Mouse (Mus musculus): ENCODE results near the gene Ubr2. TPM values are rescaled to one million over a fixed set of nuclear protein-coding genes. Genes with fewer than 3 reads are reported as not detected.

The Ubr2 gene
- polyA plus RNA-seq, 1 experiment from 2014 or later, result 18.2 TPM

DNA sequence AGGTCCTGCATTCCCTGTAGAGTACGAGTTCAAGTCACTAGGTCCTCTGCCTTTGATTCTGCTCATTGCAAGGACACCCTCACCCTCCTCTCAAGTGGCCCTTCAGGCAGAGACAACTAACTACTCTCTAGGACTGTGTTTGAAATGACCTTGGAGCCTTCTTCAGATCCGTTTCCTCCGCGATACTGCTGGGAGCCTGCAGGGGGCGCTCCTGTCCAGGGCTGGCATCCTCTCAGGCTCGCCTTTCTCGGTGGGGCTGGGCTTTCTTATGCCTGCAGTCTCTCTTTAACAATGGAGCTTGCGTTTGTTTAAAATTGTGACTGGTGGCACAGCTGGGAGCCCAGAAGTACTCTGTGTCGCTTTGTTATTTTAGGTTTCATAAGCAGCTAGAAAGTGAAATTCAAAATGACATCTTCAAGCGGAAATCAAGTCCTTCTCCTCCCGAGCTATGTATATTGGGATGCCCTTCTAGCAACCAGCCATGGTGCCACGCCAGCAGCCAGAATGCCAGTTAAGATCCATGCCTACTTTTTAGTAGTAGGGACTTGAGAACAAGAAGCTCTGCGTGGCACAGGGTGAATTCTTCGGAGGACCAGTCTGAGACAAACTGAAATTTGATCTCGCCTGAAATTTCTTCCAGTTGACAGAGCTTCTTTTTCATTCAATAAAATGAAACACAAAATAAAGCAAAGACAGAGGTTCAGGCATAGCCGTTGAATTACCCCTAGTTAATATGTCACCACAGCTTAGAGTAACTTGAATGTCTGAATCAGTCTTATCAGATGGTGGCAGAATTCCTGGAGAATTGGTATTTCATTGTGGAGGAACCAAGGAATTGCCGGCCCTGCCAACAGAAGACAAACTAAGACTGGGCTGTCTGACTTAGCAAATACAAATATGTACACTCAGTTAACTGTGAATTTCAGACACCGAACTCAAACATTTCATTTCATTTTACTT lies 28.8 kb upstream of the Ubr2 start:
- Histone ChIP-seq H3K9me3 (replicated peaks; ENCODE audit: control insufficient read depth, low read length) (no peaks in the 10 kb centered on the region), H3K4me1 (ENCODE audit: control insufficient read depth, insufficient read depth, low read length) (no peaks in the 10 kb centered on the region), H3K9ac (ENCODE audit: low read depth, low read length) (no peak overlapping the region), H3K36me3 (ENCODE audit: control insufficient read depth, insufficient read depth, low read length) (no peaks in the 10 kb centered on the region), H3K4me2 (peak overlapping the region; percentile 39), H3K27ac (ENCODE audit: low read depth, low read length) (no peak overlapping the region), H3K27me3 (ENCODE audit: control insufficient read depth, insufficient read depth, low read length) (no peaks in the 10 kb centered on the region), H3K4me3 (ENCODE audit: low read depth, low read length) (no peak overlapping the region)
- no peak for ATAC-seq (replicated peaks; ENCODE audit: insufficient number of reproducible peaks, low FRiP score, low TSS enrichment)
- 30% methylated on average over 18 of the region's 18 CpGs for WGBS (ENCODE audit: insufficient replicate concordance)

DNA sequence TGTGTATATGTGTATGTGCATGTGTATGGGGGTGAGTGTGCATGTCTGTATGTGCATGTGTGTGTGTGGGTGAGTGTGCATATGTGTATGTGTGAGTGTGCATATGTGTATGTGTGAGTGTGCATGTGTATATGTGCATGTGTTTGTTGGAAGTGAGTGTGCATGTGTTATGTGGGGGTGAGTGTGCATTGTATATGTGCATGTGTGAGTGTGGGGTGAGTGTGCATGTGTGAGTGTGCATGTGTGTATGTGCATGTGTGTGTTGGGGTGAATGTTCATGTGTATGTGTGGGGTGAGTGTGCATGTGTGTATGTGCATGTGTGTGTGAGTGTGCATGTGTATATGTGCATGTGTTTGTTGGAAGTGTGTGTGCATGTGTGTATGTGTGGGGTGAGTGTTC lies 24.2 kb upstream of the Ubr2 start:
- Histone ChIP-seq H3K4me1 (ENCODE audit: control insufficient read depth, insufficient read depth, low read length) (no peaks in the 10 kb centered on the region), H3K36me3 (ENCODE audit: control insufficient read depth, insufficient read depth, low read length) (no peaks in the 10 kb centered on the region)
- ATAC-seq (replicated peaks; ENCODE audit: insufficient number of reproducible peaks, low FRiP score, low TSS enrichment), result no peak

DNA sequence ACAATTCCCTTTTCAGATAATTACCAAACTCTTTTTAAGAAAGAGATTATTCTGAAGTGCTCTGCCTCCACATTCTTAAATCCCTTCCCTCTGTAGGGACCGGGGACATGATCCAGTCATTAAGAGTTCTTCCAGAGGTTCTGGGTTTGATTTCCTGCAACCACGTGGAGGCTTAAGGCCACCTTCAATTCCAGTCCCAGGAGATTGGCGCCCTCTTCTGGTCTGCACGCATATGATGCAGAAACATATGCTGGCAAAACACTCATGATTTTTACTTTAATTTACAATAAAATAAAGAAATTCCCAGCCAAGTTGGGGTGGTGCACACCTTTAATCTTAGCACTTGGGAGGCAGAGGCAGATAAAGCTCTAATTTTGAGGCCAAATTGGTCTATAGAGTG lies 23.3 kb upstream of the Ubr2 start:
- ATAC-seq (replicated peaks; ENCODE audit: insufficient number of reproducible peaks, low FRiP score, low TSS enrichment), result no peak
- no peak overlapping the region for H3K9ac ChIP-seq (ENCODE audit: low read depth, low read length)
- H3K4me2 ChIP-seq, result no peak overlapping the region
- no peak overlapping the region for H3K27ac ChIP-seq (ENCODE audit: low read depth, low read length)
- no peaks in the 10 kb centered on the region for H3K36me3 ChIP-seq (ENCODE audit: control insufficient read depth, insufficient read depth, low read length)
- H3K4me3 ChIP-seq (ENCODE audit: low read depth, low read length), result no peak overlapping the region
- H3K27me3 ChIP-seq (ENCODE audit: control insufficient read depth, insufficient read depth, low read length), result no peaks in the 10 kb centered on the region
- H3K9me3 ChIP-seq (replicated peaks; ENCODE audit: control insufficient read depth, low read length), result no peaks in the 10 kb centered on the region
- H3K4me1 ChIP-seq (ENCODE audit: control insufficient read depth, insufficient read depth, low read length), result no peaks in the 10 kb centered on the region
- WGBS (ENCODE audit: insufficient replicate concordance), result 2% methylated on average over 4 of the region's 4 CpGs

More for the DNA sequence above, 24.2 kb upstream of the Ubr2 start:
- no peaks in the 10 kb centered on the region for H3K27me3 ChIP-seq (ENCODE audit: control insufficient read depth, insufficient read depth, low read length)
- H3K4me2 ChIP-seq, result no peak overlapping the region
- H3K9ac ChIP-seq (ENCODE audit: low read depth, low read length), result no peak overlapping the region
- no peaks in the 10 kb centered on the region for H3K9me3 ChIP-seq (replicated peaks; ENCODE audit: control insufficient read depth, low read length)
- H3K27ac ChIP-seq (ENCODE audit: low read depth, low read length), result no peak overlapping the region
- H3K4me3 ChIP-seq (ENCODE audit: low read depth, low read length), result no peak overlapping the region

DNA sequence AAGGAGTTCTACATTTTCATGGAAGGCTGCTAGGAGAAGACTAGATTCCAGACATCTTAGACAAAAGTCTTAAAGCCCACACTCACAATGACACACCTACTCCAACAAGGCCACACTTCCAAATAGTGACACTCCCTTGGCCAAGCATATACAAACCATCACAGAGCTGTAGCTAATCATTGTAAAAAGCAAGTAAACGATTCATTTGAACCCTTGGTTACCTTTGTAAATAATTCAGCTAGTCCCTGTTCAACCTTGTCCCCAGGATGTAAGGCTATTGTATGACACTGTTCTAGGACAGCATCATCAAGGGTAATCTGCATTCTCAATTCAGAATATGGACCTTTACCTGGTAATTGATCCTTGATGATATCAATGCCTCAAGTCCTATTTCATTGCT lies 14.4 kb upstream of the Ubr2 start:
- 51% methylated on average over 1 of the region's 1 CpGs for WGBS (ENCODE audit: insufficient replicate concordance)
- H3K36me3 ChIP-seq (ENCODE audit: control insufficient read depth, insufficient read depth, low read length), result no peaks in the 10 kb centered on the region
- no peak for ATAC-seq (replicated peaks; ENCODE audit: insufficient number of reproducible peaks, low FRiP score, low TSS enrichment)

DNA sequence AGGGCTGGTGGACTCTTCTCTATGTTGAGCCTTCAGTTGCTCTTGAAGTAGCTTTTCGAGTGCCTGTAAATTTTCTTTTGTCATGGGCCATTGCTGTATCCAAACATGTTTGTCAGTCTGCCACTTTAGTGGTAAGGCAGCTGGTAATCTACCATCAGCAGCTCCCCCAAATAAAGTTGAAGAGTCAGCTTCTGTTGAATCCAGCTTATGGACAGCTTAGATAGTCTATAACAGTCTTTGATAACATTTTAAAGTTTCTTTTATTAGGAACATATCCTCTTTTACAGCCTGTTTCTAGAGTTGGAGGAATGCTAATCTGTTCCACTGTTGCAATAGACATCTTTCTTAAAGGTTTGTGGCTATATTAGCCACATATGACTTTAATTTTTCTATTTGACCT lies 13.0 kb upstream of the Ubr2 start:
- Histone ChIP-seq H3K9ac (ENCODE audit: low read depth, low read length) (no peak overlapping the region), H3K4me2 (no peak overlapping the region), H3K27me3 (ENCODE audit: control insufficient read depth, insufficient read depth, low read length) (no peaks in the 10 kb centered on the region), H3K36me3 (ENCODE audit: control insufficient read depth, insufficient read depth, low read length) (no peaks in the 10 kb centered on the region), H3K9me3 (replicated peaks; ENCODE audit: control insufficient read depth, low read length) (no peaks in the 10 kb centered on the region), H3K27ac (ENCODE audit: low read depth, low read length) (no peak overlapping the region), H3K4me1 (ENCODE audit: control insufficient read depth, insufficient read depth, low read length) (no peaks in the 10 kb centered on the region), H3K4me3 (ENCODE audit: low read depth, low read length) (no peak overlapping the region)
- WGBS (ENCODE audit: insufficient replicate concordance), result 67% methylated on average over 1 of the region's 1 CpGs
- no peak for ATAC-seq (replicated peaks; ENCODE audit: insufficient number of reproducible peaks, low FRiP score, low TSS enrichment)

More for the DNA sequence above, 14.4 kb upstream of the Ubr2 start:
- Histone ChIP-seq H3K9ac (ENCODE audit: low read depth, low read length) (no peak overlapping the region), H3K9me3 (replicated peaks; ENCODE audit: control insufficient read depth, low read length) (no peaks in the 10 kb centered on the region), H3K4me2 (no peak overlapping the region), H3K4me3 (ENCODE audit: low read depth, low read length) (no peak overlapping the region), H3K27ac (ENCODE audit: low read depth, low read length) (no peak overlapping the region), H3K4me1 (ENCODE audit: control insufficient read depth, insufficient read depth, low read length) (no peaks in the 10 kb centered on the region), H3K27me3 (ENCODE audit: control insufficient read depth, insufficient read depth, low read length) (no peaks in the 10 kb centered on the region)

DNA sequence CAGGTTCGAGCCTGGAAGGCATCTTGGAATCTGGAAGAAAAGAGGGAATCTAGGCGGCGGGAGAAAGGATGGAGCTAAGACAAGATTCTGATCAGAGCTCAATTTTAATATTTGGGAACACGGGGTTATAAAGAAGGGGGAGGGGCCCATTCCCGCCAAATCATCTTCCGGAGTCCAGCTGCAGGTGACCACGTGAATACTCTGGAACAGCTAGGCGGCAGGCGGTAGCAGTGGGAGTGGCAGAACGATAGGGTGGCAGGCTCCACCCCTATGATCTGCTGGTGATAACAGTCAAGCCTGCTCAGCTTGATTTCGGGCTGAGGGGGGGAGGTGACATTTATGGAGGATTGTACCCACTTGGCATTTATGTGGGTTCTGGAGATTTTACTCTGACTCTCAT lies 2.5 kb upstream of the Ubr2 start:
- no peaks in the 10 kb centered on the region for H3K36me3 ChIP-seq (ENCODE audit: control insufficient read depth, insufficient read depth, low read length)
- ATAC-seq (replicated peaks; ENCODE audit: insufficient number of reproducible peaks, low FRiP score, low TSS enrichment), result no peak
- H3K9me3 ChIP-seq (replicated peaks; ENCODE audit: control insufficient read depth, low read length), result no peaks in the 10 kb centered on the region
- H3K4me2 ChIP-seq, result no peak overlapping the region
- peaks cover 8% of the 10 kb centered on the region; the same call in 1 of the 2 replicates for H3K4me1 ChIP-seq (ENCODE audit: control insufficient read depth, insufficient read depth, low read length)
- H3K4me3 ChIP-seq (ENCODE audit: low read depth, low read length), result no peak overlapping the region
- H3K27ac ChIP-seq (ENCODE audit: low read depth, low read length), result no peak overlapping the region
- WGBS (ENCODE audit: insufficient replicate concordance), result 37% methylated on average over 11 of the region's 11 CpGs
- no peak overlapping the region for H3K9ac ChIP-seq (ENCODE audit: low read depth, low read length)
- H3K27me3 ChIP-seq (ENCODE audit: control insufficient read depth, insufficient read depth, low read length), result no peaks in the 10 kb centered on the region

DNA sequence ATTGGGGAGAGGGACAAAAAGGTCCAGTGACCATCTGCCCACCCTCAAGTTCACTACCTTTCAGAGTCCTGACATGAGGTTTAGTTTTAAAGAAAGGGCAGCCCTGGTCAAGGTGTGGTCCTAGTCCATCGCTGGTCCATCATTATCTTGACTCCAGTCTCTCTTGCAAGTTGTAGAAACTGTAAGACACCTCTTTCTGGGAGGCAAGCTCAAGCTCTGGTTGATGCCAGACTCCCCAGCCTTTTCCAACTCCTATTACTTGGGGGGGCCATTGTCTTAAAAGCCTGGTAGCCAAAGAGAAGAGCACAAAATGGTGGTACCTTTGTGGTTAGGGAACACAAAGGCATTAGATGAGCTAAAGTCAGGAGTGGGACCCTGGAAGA lies 1.3 kb upstream of the Ubr2 start:
- Histone ChIP-seq H3K4me2 (peak overlapping the region; percentile 89; the same call in 1 of the 2 replicates), H3K27ac (ENCODE audit: low read depth, low read length) (no peak overlapping the region)
- ATAC-seq (replicated peaks; ENCODE audit: insufficient number of reproducible peaks, low FRiP score, low TSS enrichment), result no peak

DNA sequence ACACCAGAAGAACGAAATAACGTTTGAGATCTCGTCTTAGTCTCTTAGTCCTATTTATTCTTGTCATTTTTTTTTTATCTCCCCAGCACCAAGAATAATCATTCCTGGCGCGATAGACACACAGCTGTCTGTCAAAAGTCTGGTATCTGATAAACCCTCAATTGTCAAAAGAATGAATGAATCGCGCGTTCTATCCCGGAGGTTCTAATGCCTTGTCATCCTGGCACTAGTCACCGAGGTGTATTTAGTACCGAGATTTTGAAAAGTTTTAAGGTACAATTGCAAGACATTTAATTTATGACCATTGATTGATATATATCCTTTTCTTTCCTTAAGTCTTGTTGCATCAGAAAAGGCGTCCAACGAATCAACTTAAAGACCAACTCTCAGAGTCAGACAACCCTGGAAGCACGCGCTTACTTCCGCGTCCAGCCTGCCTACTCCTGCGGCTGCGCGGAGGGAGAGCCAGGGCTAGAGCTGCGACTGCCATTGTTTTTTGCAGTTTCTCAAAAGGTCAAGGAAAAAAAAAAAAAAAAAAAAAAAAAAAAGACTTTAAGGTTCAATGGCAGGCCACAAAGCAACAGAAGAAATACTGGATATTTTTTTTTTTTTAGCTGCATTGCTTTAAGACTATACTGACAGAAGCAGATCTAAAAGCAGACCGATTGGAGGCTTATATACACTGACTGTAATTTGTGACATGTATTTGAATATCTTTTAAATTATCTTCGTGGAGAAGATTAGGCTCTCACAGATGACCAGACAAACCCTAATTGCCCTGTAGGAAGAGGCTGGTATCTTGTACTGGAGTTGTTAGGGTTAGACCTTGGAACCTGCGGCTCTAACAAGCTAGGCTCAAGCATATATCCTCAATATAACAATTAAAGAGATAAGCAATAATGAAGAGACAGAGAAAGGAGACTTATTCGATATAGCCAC lies 635 bp upstream of the Ubr2 start:
- peak; percentile 64; the same call in 1 of the 2 replicates for ATAC-seq (replicated peaks; ENCODE audit: insufficient number of reproducible peaks, low FRiP score, low TSS enrichment)
- no peaks in the 10 kb centered on the region for H3K27me3 ChIP-seq (ENCODE audit: control insufficient read depth, insufficient read depth, low read length)
- H3K4me2 ChIP-seq, result peak overlapping the region; percentile 89
- 0 out of 2 replicates have a peak overlapping the region, but pooled peaks have one; percentile 11 for H3K9ac ChIP-seq (ENCODE audit: low read depth, low read length)
- WGBS (ENCODE audit: insufficient replicate concordance), result 11% methylated on average over 25 of the region's 25 CpGs
- H3K4me1 ChIP-seq (ENCODE audit: control insufficient read depth, insufficient read depth, low read length), result peaks cover 10% of the 10 kb centered on the region; the same call in 1 of the 2 replicates
- peak overlapping the region; percentile 94 for H3K27ac ChIP-seq (ENCODE audit: low read depth, low read length)
- no peaks in the 10 kb centered on the region for H3K9me3 ChIP-seq (replicated peaks; ENCODE audit: control insufficient read depth, low read length)
- H3K4me3 ChIP-seq (ENCODE audit: low read depth, low read length), result peak overlapping the region; percentile 65
- H3K36me3 ChIP-seq (ENCODE audit: control insufficient read depth, insufficient read depth, low read length), result no peaks in the 10 kb centered on the region

More for the DNA sequence above, 1.3 kb upstream of the Ubr2 start:
- no peak overlapping the region for H3K9ac ChIP-seq (ENCODE audit: low read depth, low read length)
- no peaks in the 10 kb centered on the region for H3K27me3 ChIP-seq (ENCODE audit: control insufficient read depth, insufficient read depth, low read length)
- H3K9me3 ChIP-seq (replicated peaks; ENCODE audit: control insufficient read depth, low read length), result no peaks in the 10 kb centered on the region
- no peak overlapping the region for H3K4me3 ChIP-seq (ENCODE audit: low read depth, low read length)
- H3K36me3 ChIP-seq (ENCODE audit: control insufficient read depth, insufficient read depth, low read length), result no peaks in the 10 kb centered on the region
- 78% methylated on average over 1 of the region's 1 CpGs for WGBS (ENCODE audit: insufficient replicate concordance)
- peaks cover 8% of the 10 kb centered on the region; the same call in 1 of the 2 replicates for H3K4me1 ChIP-seq (ENCODE audit: control insufficient read depth, insufficient read depth, low read length)
